Mouse (Mus musculus) right cerebral cortex, adult 18-20 months (tissue): ENCODE results near the gene Crtac1.

Experiments
- DNase-seq: peaks from one replicate; pipeline ENCODE4 v3.0.0; 2022; ENCODE audit warnings: mixed read lengths

Gene Crtac1

GRCm38 (mm10) chr19:42272003-42272963, 159.3 kb downstream of the Crtac1 start:
- peak; percentile 86 for DNase-seq

- DNase-seq = no peak
Measured at GRCm38 (mm10) chr19:42271182-42271581, 160.4 kb downstream of the Crtac1 start.

- no peak for DNase-seq
Measured at GRCm38 (mm10) chr19:42270119-42270518, 161.5 kb downstream of the Crtac1 start.

- DNase-seq = no peak
Measured at GRCm38 (mm10) chr19:42268337-42268736, 163.2 kb downstream of the Crtac1 start.

- DNase-seq = no peak
Measured at GRCm38 (mm10) chr19:42263524-42263923, 168.1 kb downstream of the Crtac1 start.

GRCm38 (mm10) chr19:42260486-42260885, 171.1 kb downstream of the Crtac1 start:
- DNase-seq = no peak

GRCm38 (mm10) chr19:42258596-42258995, 173.0 kb downstream of the Crtac1 start:
- peak; percentile 44 for DNase-seq

GRCm38 (mm10) chr19:42258031-42258430, 173.6 kb downstream of the Crtac1 start:
- no peak for DNase-seq

- DNase-seq = no peak
Measured at GRCm38 (mm10) chr19:42257241-42257635, 174.3 kb downstream of the Crtac1 start.

- DNase-seq = peak; percentile 60
Measured at GRCm38 (mm10) chr19:42256611-42257240, 174.9 kb downstream of the Crtac1 start.

GRCm38 (mm10) chr19:42255784-42256610, 175.6 kb downstream of the Crtac1 start:
- peak; percentile 49 for DNase-seq

GRCm38 (mm10) chr19:42255438-42255783, 176.2 kb downstream of the Crtac1 start:
- peak; percentile 77 for DNase-seq

GRCm38 (mm10) chr19:42249976-42250914, 181.3 kb downstream of the Crtac1 start:
- no peak for DNase-seq

- DNase-seq = no peak
Measured at GRCm38 (mm10) chr19:42247519-42247918, 184.1 kb downstream of the Crtac1 start, which contains the start of gene Golga7b. TSS of gene Golga7b (plus strand) at chr19:42247574.

GRCm38 (mm10) chr19:42246626-42247025, 185.0 kb downstream of the Crtac1 start:
- DNase-seq = peak; percentile 34

- no peak for DNase-seq
Measured at GRCm38 (mm10) chr19:42243401-42243800, 188.2 kb downstream of the Crtac1 start.

GRCm38 (mm10) chr19:42240881-42241280, 190.7 kb downstream of the Crtac1 start:
- DNase-seq = no peak

GRCm38 (mm10) chr19:42238341-42238715, 193.3 kb downstream of the Crtac1 start:
- peak; percentile 38 for DNase-seq

GRCm38 (mm10) chr19:42237602-42238340, 193.8 kb downstream of the Crtac1 start:
- peak; percentile 77 for DNase-seq
